Mouse (Mus musculus) MEL (cell line): Measurements from ENCODE around the gene Dna2. TPM values are rescaled to one million over a fixed set of nuclear protein-coding genes. Genes with fewer than 3 reads are reported as not detected.

Source experiments
- DNase-seq: peaks from one replicate; pipeline ENCODE4 v3.0.0; 2011; ENCODE audit warnings: low read depth, low spot score
- H3K27ac ChIP-seq: 2 replicates; pipeline ENCODE4 v1.5.1; 2012; ENCODE audit warnings: low read depth, mild to moderate bottlenecking, control low read depth, low read length, moderate library complexity; ENCODE audit not compliant: control insufficient read depth
- H3K27me3 ChIP-seq, 2 experiments: fragments of 150-350 bp in 1 of 2; sonication (generic) in 1 of 2; 2 replicates each; pipeline ENCODE4 v1.6.1; 2012; ENCODE audit warnings: low read length in 2 of 2, mild to moderate bottlenecking in 2 of 2, improper control_type of control experiment in 1 of 2, moderate library complexity in 1 of 2; ENCODE audit not compliant: insufficient read depth in 2 of 2, control insufficient read depth in 1 of 2
- H3K36me3 ChIP-seq, 2 experiments: 2 replicates each; pipeline ENCODE4 v1.6.1; 2012 to 2014; ENCODE audit warnings: low read length in 2 of 2, improper control_type of control experiment in 1 of 2, inconsistent platforms in 1 of 2, mild to moderate bottlenecking in 1 of 2; ENCODE audit not compliant: insufficient read depth in 2 of 2, control insufficient read depth in 1 of 2
- H3K4me1 ChIP-seq, 2 experiments: fragments of 150-350 bp in 1 of 2; sonication (generic) in 1 of 2; 2 replicates each; pipeline ENCODE4 v1.6.1; 2012; ENCODE audit warnings: low read length in 2 of 2, improper control_type of control experiment in 1 of 2, mild to moderate bottlenecking in 1 of 2; ENCODE audit not compliant: insufficient read depth in 2 of 2, control insufficient read depth in 1 of 2
- H3K4me3 ChIP-seq, 2 experiments: fragments of 150-350 bp in 1 of 2; sonication (generic) in 1 of 2; 2 replicates each; pipeline ENCODE4 v1.5.1; 2012; ENCODE audit warnings: low read depth in 2 of 2, low read length in 2 of 2, mild to moderate bottlenecking in 2 of 2, moderate library complexity in 2 of 2, control low read depth in 1 of 2, improper control_type of control experiment in 1 of 2; ENCODE audit not compliant: control insufficient read depth in 1 of 2, insufficient read depth in 1 of 2
- H3K79me2 ChIP-seq: 2 replicates; pipeline ENCODE4 v1.6.1; 2012; ENCODE audit warnings: mild to moderate bottlenecking, low read length, moderate library complexity; ENCODE audit not compliant: control insufficient read depth, poor library complexity, insufficient read depth
- H3K9ac ChIP-seq: 2 replicates; pipeline ENCODE4 v1.6.1; 2012; ENCODE audit warnings: low read depth, mild to moderate bottlenecking, control low read depth, low read length, moderate library complexity; ENCODE audit not compliant: control insufficient read depth, poor library complexity, severe bottlenecking
- H3K9me3 ChIP-seq: fragments of 150-350 bp; sonication (generic); replicated peaks from 2 replicates; pipeline ENCODE4 v1.6.1; 2012; ENCODE audit warnings: mild to moderate bottlenecking, low read length, improper control_type of control experiment, moderate library complexity; ENCODE audit not compliant: insufficient read depth
- BHLHE40 ChIP-seq: IDR thresholded peaks from 2 replicates; pipeline ENCODE4 v1.6.1; 2012; ENCODE audit warnings: low read depth, mild to moderate bottlenecking, inconsistent platforms, low read length, improper control_type of control experiment, borderline replicate concordance
- CHD1 ChIP-seq: IDR thresholded peaks from 2 replicates; pipeline ENCODE4 v1.6.1; 2012; ENCODE audit warnings: low read depth, mild to moderate bottlenecking, inconsistent platforms, low read length, improper control_type of control experiment
- EP300 ChIP-seq, 2 experiments: IDR thresholded peaks; 2 replicates each; pipeline ENCODE4 v1.6.1; 2011; ENCODE audit warnings: improper control_type of control experiment in 2 of 2, low read length in 2 of 2, low read depth in 1 of 2, mild to moderate bottlenecking in 1 of 2
- ETS1 ChIP-seq: IDR thresholded peaks from 2 replicates; pipeline ENCODE4 v1.6.1; 2012; ENCODE audit warnings: low read depth, mild to moderate bottlenecking, inconsistent platforms, low read length, improper control_type of control experiment, moderate library complexity
- GABPA ChIP-seq: IDR thresholded peaks from 2 replicates; pipeline ENCODE4 v1.6.1; 2012; ENCODE audit warnings: low read depth, mild to moderate bottlenecking, inconsistent platforms, low read length, improper control_type of control experiment, moderate library complexity
- GATA1 ChIP-seq: IDR thresholded peaks from 2 replicates; pipeline ENCODE4 v1.6.1; 2011; ENCODE audit warnings: low read depth, low read length, improper control_type of control experiment
- HCFC1 ChIP-seq: IDR thresholded peaks from 2 replicates; pipeline ENCODE4 v1.6.1; 2012; ENCODE audit warnings: low read depth, mild to moderate bottlenecking, inconsistent platforms, low read length, improper control_type of control experiment, moderate library complexity
- MAZ ChIP-seq: IDR thresholded peaks from 2 replicates; pipeline ENCODE4 v1.6.1; 2012; ENCODE audit warnings: low read depth, mild to moderate bottlenecking, inconsistent platforms, low read length, improper control_type of control experiment
- MXI1 ChIP-seq: IDR thresholded peaks from 2 replicates; pipeline ENCODE4 v1.6.1; 2011; ENCODE audit warnings: mild to moderate bottlenecking, low read depth, low read length, improper control_type of control experiment
- MYB ChIP-seq: IDR thresholded peaks from 2 replicates; pipeline ENCODE4 v1.6.1; 2011; ENCODE audit warnings: mild to moderate bottlenecking, low read depth, low read length, improper control_type of control experiment
- MYC ChIP-seq: IDR thresholded peaks from 2 replicates; pipeline ENCODE4 v1.6.1; 2011; ENCODE audit warnings: low read depth, mild to moderate bottlenecking, low read length, improper control_type of control experiment, moderate library complexity
- NELFE ChIP-seq: IDR thresholded peaks from 2 replicates; pipeline ENCODE4 v1.6.1; 2011; ENCODE audit warnings: low read depth, low read length, improper control_type of control experiment
- NRF1 ChIP-seq: IDR thresholded peaks from 2 replicates; pipeline ENCODE4 v1.6.1; 2014; ENCODE audit warnings: low read depth, mild to moderate bottlenecking, inconsistent platforms, low read length, improper control_type of control experiment, moderate library complexity; ENCODE audit not compliant: poor library complexity, insufficient read depth, severe bottlenecking
- POLR2A ChIP-seq, 2 experiments: IDR thresholded peaks; 2 replicates each; pipeline ENCODE4 v1.6.1; 2011 to 2012; ENCODE audit warnings: low read length in 2 of 2, mild to moderate bottlenecking in 2 of 2, control low read depth in 1 of 2, improper control_type of control experiment in 1 of 2, low read depth in 1 of 2, moderate library complexity in 1 of 2; ENCODE audit not compliant: control insufficient read depth in 1 of 2, insufficient read depth in 1 of 2, poor library complexity in 1 of 2
- POLR2AphosphoS2 ChIP-seq: IDR thresholded peaks from 2 replicates; pipeline ENCODE4 v1.6.1; 2011; ENCODE audit warnings: low read length, improper control_type of control experiment
- SIN3A ChIP-seq: IDR thresholded peaks from 2 replicates; pipeline ENCODE4 v1.6.1; 2012; ENCODE audit warnings: low read length, improper control_type of control experiment, inconsistent platforms
- SMC3 ChIP-seq: IDR thresholded peaks from 2 replicates; pipeline ENCODE4 v1.6.1; 2011; ENCODE audit warnings: low read depth, low read length, improper control_type of control experiment
- TCF12 ChIP-seq: IDR thresholded peaks from 2 replicates; pipeline ENCODE4 v1.6.1; 2014; ENCODE audit warnings: low read depth, mild to moderate bottlenecking, inconsistent platforms, low read length, improper control_type of control experiment, moderate library complexity
- UBTF ChIP-seq: IDR thresholded peaks from 2 replicates; pipeline ENCODE4 v1.6.1; 2012; ENCODE audit warnings: low read depth, mild to moderate bottlenecking, inconsistent platforms, low read length, improper control_type of control experiment, moderate library complexity, borderline replicate concordance; ENCODE audit not compliant: insufficient read depth
- USF2 ChIP-seq, 2 experiments: IDR thresholded peaks; 2 replicates each; pipeline ENCODE4 v1.6.1; 2011 to 2012; ENCODE audit warnings: improper control_type of control experiment in 2 of 2, low read length in 2 of 2, borderline replicate concordance in 1 of 2, inconsistent platforms in 1 of 2, low read depth in 1 of 2, mild to moderate bottlenecking in 1 of 2; ENCODE audit not compliant: insufficient read depth in 1 of 2
- ZKSCAN1 ChIP-seq: IDR thresholded peaks from 2 replicates; pipeline ENCODE4 v1.6.1; 2012; ENCODE audit warnings: low read depth, mild to moderate bottlenecking, inconsistent platforms, low read length, improper control_type of control experiment, moderate library complexity
- ZNF384 ChIP-seq: IDR thresholded peaks from 2 replicates; pipeline ENCODE4 v1.6.1; 2012; ENCODE audit warnings: low read depth, mild to moderate bottlenecking, inconsistent platforms, low read length, improper control_type of control experiment
- polyA plus RNA-seq, 2 experiments: library from polyadenylated mRNA; stranded (reverse) in 1 of 2; unstranded in 1 of 2; fragments of >175 nt in 1 of 2; fragments of >200 nt in 1 of 2; gene quantifications; 2 replicates each; pipeline versions ENCODE4 v1.2.1 to v1.2.4; 2012; ENCODE audit warnings: low replicate concordance in 2 of 2, low read depth in 1 of 2; ENCODE audit not compliant: insufficient read length in 2 of 2, insufficient read depth in 1 of 2, missing spikeins in 1 of 2
- total RNA-seq: library from RNA; depleted of rRNA; stranded (reverse); fragments of 300-350 nt; gene quantifications from 2 replicates; pipeline ENCODE4 v1.2.3, GENCODE M21; 2012

Gene Dna2
- total and polyA plus RNA-seq, 3 experiments: 30.3 to 40.9 TPM; not detected in 1

DNA sequence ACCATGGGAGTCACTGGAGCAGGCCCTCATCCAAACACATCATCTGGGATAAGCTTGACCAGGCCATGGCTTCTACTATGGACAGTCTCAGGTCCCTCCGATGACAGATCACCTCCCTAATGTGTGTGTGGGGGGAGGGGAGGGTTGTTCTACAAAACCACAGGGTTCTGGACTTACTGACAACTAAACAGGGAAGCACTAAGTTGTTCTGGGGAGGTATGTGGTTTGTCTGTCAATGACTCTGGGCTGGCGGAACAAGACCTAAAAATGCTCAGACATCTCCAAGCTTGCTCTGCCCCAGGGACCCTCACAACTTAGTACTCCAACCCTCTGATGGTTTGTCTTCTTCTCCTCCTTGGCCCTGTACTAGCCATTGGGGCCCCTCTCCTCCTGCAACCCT, 35.7 kb upstream of the Dna2 start:
- TF ChIP-seq MAZ (no peak), POLR2A (IDR thresholded peaks at IDR 0.05; ENCODE audit: control insufficient read depth in 1 of 2, insufficient read depth in 1 of 2, low read depth in 1 of 2, low read length in 2 of 2, poor library complexity in 1 of 2) (no peak), USF2 (IDR thresholded peaks at IDR 0.05; ENCODE audit: borderline replicate concordance in 1 of 2, insufficient read depth in 1 of 2, low read depth in 1 of 2, low read length in 2 of 2) (no peak), MYC (no peak), TCF12 (no peak)
- H3K4me1 ChIP-seq: no peaks in the 10 kb centered on the region
- no peaks in the 10 kb centered on the region for H3K9me3 ChIP-seq
- DNase-seq: no peak
- no peaks in the 10 kb centered on the region for H3K36me3 ChIP-seq
- H3K9ac ChIP-seq: no peak overlapping the region
- no peak overlapping the region for H3K4me3 ChIP-seq
- no peaks in the 10 kb centered on the region; a peak in 1 of 4 replicates for H3K27me3 ChIP-seq
- H3K27ac ChIP-seq: no peak overlapping the region
- H3K79me2 ChIP-seq: no peaks in the 10 kb centered on the region

- Histone ChIP-seq H3K27ac (no peak overlapping the region), H3K27me3 (no peaks in the 10 kb centered on the region), H3K79me2 (peaks cover 7% of the 10 kb centered on the region), H3K9me3 (no peaks in the 10 kb centered on the region), H3K4me3 (no peak overlapping the region), H3K36me3 (peaks cover 0 to 5% of the 10 kb centered on the region in 2 experiments; a peak in 1 of 4 replicates), H3K4me1 (peaks cover 0 to 11% of the 10 kb centered on the region in 2 experiments; a peak in 3 of 4 replicates), H3K9ac (no peak overlapping the region)
- TF ChIP-seq SIN3A (0 out of 2 replicates have a peak, but pooled peaks have one; percentile 34), HCFC1 (0 out of 2 replicates have a peak, but pooled peaks have one; percentile 9), ZNF384 (peak; percentile 50), ZKSCAN1 (no peak), BHLHE40 (no peak), GATA1 (peak; percentile 56; the same call in 1 of the 2 replicates)
- DNase-seq: peak; percentile 49
These were observed 27.8 kb upstream of the Dna2 start for GRCm38 (mm10) chr10:62918985-62919384.

DNA sequence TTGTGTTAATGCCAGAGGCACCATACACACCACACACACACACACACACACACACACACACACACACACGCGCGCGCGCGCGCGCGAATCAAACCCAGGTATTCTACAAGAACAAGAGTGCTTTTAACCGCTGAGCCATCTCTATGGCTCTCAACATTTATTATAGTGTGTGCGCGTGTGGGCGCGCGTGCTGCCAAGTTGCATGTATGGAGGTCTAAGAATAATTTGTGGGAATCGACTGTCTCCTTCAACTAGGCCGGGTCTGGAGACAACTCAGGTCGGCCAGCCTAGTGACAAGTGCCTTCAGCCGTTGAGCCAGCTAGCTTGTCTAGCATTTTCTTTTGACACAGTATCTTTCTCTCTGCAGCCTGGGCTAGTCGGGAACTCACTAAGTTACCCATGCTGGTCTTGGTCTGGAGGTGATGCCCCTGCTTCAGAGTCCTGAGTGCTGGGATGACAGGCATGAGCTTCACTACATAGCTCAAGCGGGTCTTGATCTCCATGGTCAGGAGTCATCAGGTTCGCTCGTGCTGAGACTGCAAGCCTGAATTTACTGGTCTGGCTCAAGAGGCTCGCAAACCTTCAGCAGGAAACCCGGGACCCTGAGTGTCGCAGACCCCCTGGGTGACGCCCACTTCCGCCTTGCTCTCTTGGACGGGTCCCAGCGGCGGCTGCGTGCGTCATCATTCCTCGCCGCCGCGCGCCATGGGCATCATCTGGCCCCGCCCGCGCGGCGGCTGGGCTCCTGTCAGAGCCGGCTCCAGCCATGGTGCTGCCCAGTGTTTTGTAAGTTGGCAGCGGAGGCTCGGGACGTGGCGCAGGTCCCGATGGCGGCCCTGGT, 26.7 kb upstream of the Dna2 start, which contains the start of gene Slc25a16:
Slc25a16 (plus strand) TSS at position 709 of the 841 bp plus-strand sequence.
- DNase-seq: peak; percentile 92
- Histone ChIP-seq H3K4me1 (peaks cover 0 to 11% of the 10 kb centered on the region in 2 experiments; a peak in 3 of 4 replicates), H3K4me3 (peak within 1 kb of the TSS; percentile 89 to 90), H3K27ac (peak within 1 kb of the TSS; percentile 54), H3K27me3 (no peaks in the 10 kb centered on the region), H3K36me3 (peaks cover 0 to 5% of the 10 kb centered on the region in 2 experiments; a peak in 1 of 4 replicates), H3K79me2 (peaks cover 7% of the 10 kb centered on the region), H3K9ac (peak within 1 kb of the TSS; percentile 82), H3K9me3 (no peaks in the 10 kb centered on the region)
- TF ChIP-seq GABPA: no peak
- no peak for TF ChIP-seq ZKSCAN1
- TF ChIP-seq POLR2AphosphoS2: peak; percentile 63; the same call in 1 of the 2 replicates
- TF ChIP-seq NELFE: peak; percentile 65
- peak; percentile 47; the same call in 1 of the 2 replicates for TF ChIP-seq TCF12
- no peak for TF ChIP-seq SMC3
- TF ChIP-seq EP300 (IDR thresholded peaks at IDR 0.05; ENCODE audit: low read depth in 1 of 2, low read length in 2 of 2): 0 out of 4 replicates have a peak, but pooled peaks of 1 of the 2 experiments have one; percentile 18
- peak; percentile 57 for TF ChIP-seq ETS1
- peak; percentile 95 for TF ChIP-seq SIN3A
- TF ChIP-seq NRF1: peak; percentile 47; the same call in 1 of the 2 replicates
- no peak for TF ChIP-seq CHD1
- TF ChIP-seq MXI1: peak; percentile 84
- no peak for TF ChIP-seq MYB
- TF ChIP-seq MAZ: peak; percentile 81; the same call in 1 of the 2 replicates
- TF ChIP-seq GATA1: no peak
- peak; percentile 89 for TF ChIP-seq HCFC1
- TF ChIP-seq UBTF: no peak
